Mouse (Mus musculus): ENCODE measurements around the gene Ascl1. TPM values are rescaled to one million over a fixed set of nuclear protein-coding genes. Genes with fewer than 3 reads are reported as not detected.
A peak's percentile ranks its signal among the peaks of the same experiment; 100 is the strongest.

The Ascl1 gene
- polyA plus RNA-seq, 1 experiment from 2014 or later = not detected

GRCm38 (mm10) chr10:87501659-87502042, 8.2 kb upstream of the Ascl1 start:
- H3K9ac ChIP-seq (ENCODE audit: low read depth, low read length) = no peak overlapping the region
- 24% methylated on average over 7 of the region's 7 CpGs for WGBS (ENCODE audit: insufficient replicate concordance)
- no peak overlapping the region for H3K4me2 ChIP-seq (ENCODE audit: low read depth, low read length)
- no peak for ATAC-seq (ENCODE audit: low read depth)
- H3K27ac ChIP-seq (ENCODE audit: low read length) = no peak overlapping the region
- peaks cover 7% of the 10 kb centered on the region for H3K27me3 ChIP-seq (ENCODE audit: control insufficient read depth, insufficient read depth, low read depth, low read length)
- H3K36me3 ChIP-seq (ENCODE audit: control insufficient read depth, insufficient read depth) = no peaks in the 10 kb centered on the region
- H3K4me3 ChIP-seq (ENCODE audit: low read depth, low read length) = no peak overlapping the region
- no peaks in the 10 kb centered on the region for H3K9me3 ChIP-seq (replicated peaks; ENCODE audit: control insufficient read depth, low read length)
- no peaks in the 10 kb centered on the region for H3K4me1 ChIP-seq (ENCODE audit: control insufficient read depth, low read depth, low read length)

- WGBS (ENCODE audit: insufficient replicate concordance) = 22% methylated on average over 20 of the region's 20 CpGs
- no peaks in the 10 kb centered on the region for H3K9me3 ChIP-seq (replicated peaks; ENCODE audit: control insufficient read depth, low read length)
- no peaks in the 10 kb centered on the region for H3K4me1 ChIP-seq (ENCODE audit: control insufficient read depth, low read depth, low read length)
- no peaks in the 10 kb centered on the region for H3K36me3 ChIP-seq (ENCODE audit: control insufficient read depth, insufficient read depth)
- peaks cover 8% of the 10 kb centered on the region for H3K27me3 ChIP-seq (ENCODE audit: control insufficient read depth, insufficient read depth, low read depth, low read length)
- H3K4me3 ChIP-seq (ENCODE audit: low read depth, low read length) = no peak overlapping the region
- no peak for ATAC-seq (ENCODE audit: low read depth)
- H3K4me2 ChIP-seq (ENCODE audit: low read depth, low read length) = no peak overlapping the region
- H3K27ac ChIP-seq (ENCODE audit: low read length) = no peak overlapping the region
- H3K9ac ChIP-seq (ENCODE audit: low read depth, low read length) = no peak overlapping the region
Observed at GRCm38 (mm10) chr10:87500926-87501658, 7.6 kb upstream of the Ascl1 start.

GRCm38 (mm10) chr10:87497056-87497455, 3.6 kb upstream of the Ascl1 start:
- ATAC-seq (ENCODE audit: low read depth) = no peak
- WGBS (ENCODE audit: insufficient replicate concordance) = 67% methylated on average over 2 of the region's 2 CpGs
- Histone ChIP-seq H3K4me2 (ENCODE audit: low read depth, low read length) (no peak overlapping the region), H3K4me3 (ENCODE audit: low read depth, low read length) (no peak overlapping the region), H3K27ac (ENCODE audit: low read length) (no peak overlapping the region), H3K9ac (ENCODE audit: low read depth, low read length) (no peak overlapping the region), H3K27me3 (ENCODE audit: control insufficient read depth, insufficient read depth, low read depth, low read length) (peaks cover 42% of the 10 kb centered on the region), H3K4me1 (ENCODE audit: control insufficient read depth, low read depth, low read length) (no peaks in the 10 kb centered on the region), H3K9me3 (replicated peaks; ENCODE audit: control insufficient read depth, low read length) (no peaks in the 10 kb centered on the region), H3K36me3 (ENCODE audit: control insufficient read depth, insufficient read depth) (no peaks in the 10 kb centered on the region)

GRCm38 (mm10) chr10:87494596-87494995, 1.1 kb upstream of the Ascl1 start:
- no peak overlapping the region for H3K4me3 ChIP-seq (ENCODE audit: low read depth, low read length)
- no peak overlapping the region for H3K4me2 ChIP-seq (ENCODE audit: low read depth, low read length)
- H3K9me3 ChIP-seq (replicated peaks; ENCODE audit: control insufficient read depth, low read length) = no peaks in the 10 kb centered on the region
- no peak for ATAC-seq (ENCODE audit: low read depth)
- H3K4me1 ChIP-seq (ENCODE audit: control insufficient read depth, low read depth, low read length) = no peaks in the 10 kb centered on the region
- peaks cover 56% of the 10 kb centered on the region for H3K27me3 ChIP-seq (ENCODE audit: control insufficient read depth, insufficient read depth, low read depth, low read length)
- no peaks in the 10 kb centered on the region for H3K36me3 ChIP-seq (ENCODE audit: control insufficient read depth, insufficient read depth)
- H3K27ac ChIP-seq (ENCODE audit: low read length) = no peak overlapping the region
- H3K9ac ChIP-seq (ENCODE audit: low read depth, low read length) = no peak overlapping the region
- WGBS (ENCODE audit: insufficient replicate concordance) = 4% methylated on average over 18 of the region's 18 CpGs

- Histone ChIP-seq H3K4me1 (ENCODE audit: control insufficient read depth, low read depth, low read length) (no peaks in the 10 kb centered on the region), H3K9me3 (replicated peaks; ENCODE audit: control insufficient read depth, low read length) (no peaks in the 10 kb centered on the region), H3K9ac (ENCODE audit: low read depth, low read length) (no peak overlapping the region), H3K27ac (ENCODE audit: low read length) (no peak overlapping the region), H3K27me3 (ENCODE audit: control insufficient read depth, insufficient read depth, low read depth, low read length) (peaks cover 60% of the 10 kb centered on the region), H3K4me3 (ENCODE audit: low read depth, low read length) (no peak overlapping the region), H3K4me2 (ENCODE audit: low read depth, low read length) (no peak overlapping the region), H3K36me3 (ENCODE audit: control insufficient read depth, insufficient read depth) (no peaks in the 10 kb centered on the region)
- ATAC-seq (ENCODE audit: low read depth) = no peak
- WGBS (ENCODE audit: insufficient replicate concordance) = 4% methylated on average over 4 of the region's 4 CpGs
Observed at GRCm38 (mm10) chr10:87494176-87494575, 716 bp upstream of the Ascl1 start.

GRCm38 (mm10) chr10:87492661-87493551, 554 bp downstream of the Ascl1 start:
- Histone ChIP-seq H3K27ac (ENCODE audit: low read length) (no peak overlapping the region), H3K9me3 (replicated peaks; ENCODE audit: control insufficient read depth, low read length) (no peaks in the 10 kb centered on the region), H3K4me2 (ENCODE audit: low read depth, low read length) (peak overlapping the region; percentile 61), H3K36me3 (ENCODE audit: control insufficient read depth, insufficient read depth) (no peaks in the 10 kb centered on the region), H3K27me3 (ENCODE audit: control insufficient read depth, insufficient read depth, low read depth, low read length) (peaks cover 71% of the 10 kb centered on the region), H3K9ac (ENCODE audit: low read depth, low read length) (no peak overlapping the region), H3K4me1 (ENCODE audit: control insufficient read depth, low read depth, low read length) (no peaks in the 10 kb centered on the region), H3K4me3 (ENCODE audit: low read depth, low read length) (peak overlapping the region; percentile 40)
- under 1% methylated on average over 87 of the region's 90 CpGs for WGBS (ENCODE audit: insufficient replicate concordance)
- no peak for ATAC-seq (ENCODE audit: low read depth)

- WGBS (ENCODE audit: insufficient replicate concordance) = 1% methylated on average over 26 of the region's 26 CpGs
- H3K9ac ChIP-seq (ENCODE audit: low read depth, low read length) = no peak overlapping the region
- no peak for ATAC-seq (ENCODE audit: low read depth)
- peak overlapping the region; percentile 61 for H3K4me2 ChIP-seq (ENCODE audit: low read depth, low read length)
- peak overlapping the region; percentile 40 for H3K4me3 ChIP-seq (ENCODE audit: low read depth, low read length)
- peaks cover 77% of the 10 kb centered on the region for H3K27me3 ChIP-seq (ENCODE audit: control insufficient read depth, insufficient read depth, low read depth, low read length)
- H3K36me3 ChIP-seq (ENCODE audit: control insufficient read depth, insufficient read depth) = no peaks in the 10 kb centered on the region
- H3K9me3 ChIP-seq (replicated peaks; ENCODE audit: control insufficient read depth, low read length) = no peaks in the 10 kb centered on the region
- no peaks in the 10 kb centered on the region for H3K4me1 ChIP-seq (ENCODE audit: control insufficient read depth, low read depth, low read length)
- H3K27ac ChIP-seq (ENCODE audit: low read length) = no peak overlapping the region
Observed at GRCm38 (mm10) chr10:87492332-87492660, 1.2 kb downstream of the Ascl1 start.

GRCm38 (mm10) chr10:87491485-87492040, 1.9 kb downstream of the Ascl1 start:
- ATAC-seq (ENCODE audit: low read depth) = no peak
- 4% methylated on average over 11 of the region's 11 CpGs for WGBS (ENCODE audit: insufficient replicate concordance)
- no peaks in the 10 kb centered on the region for H3K9me3 ChIP-seq (replicated peaks; ENCODE audit: control insufficient read depth, low read length)
- H3K9ac ChIP-seq (ENCODE audit: low read depth, low read length) = no peak overlapping the region
- no peaks in the 10 kb centered on the region for H3K36me3 ChIP-seq (ENCODE audit: control insufficient read depth, insufficient read depth)
- H3K4me2 ChIP-seq (ENCODE audit: low read depth, low read length) = no peak overlapping the region
- peaks cover 84% of the 10 kb centered on the region for H3K27me3 ChIP-seq (ENCODE audit: control insufficient read depth, insufficient read depth, low read depth, low read length)
- H3K4me3 ChIP-seq (ENCODE audit: low read depth, low read length) = no peak overlapping the region
- H3K27ac ChIP-seq (ENCODE audit: low read length) = no peak overlapping the region
- no peaks in the 10 kb centered on the region for H3K4me1 ChIP-seq (ENCODE audit: control insufficient read depth, low read depth, low read length)

GRCm38 (mm10) chr10:87490328-87490727, 3.1 kb downstream of the Ascl1 start:
- 7% methylated on average over 2 of the region's 2 CpGs for WGBS (ENCODE audit: insufficient replicate concordance)
- no peaks in the 10 kb centered on the region for H3K36me3 ChIP-seq (ENCODE audit: control insufficient read depth, insufficient read depth)
- H3K4me1 ChIP-seq (ENCODE audit: control insufficient read depth, low read depth, low read length) = no peaks in the 10 kb centered on the region
- H3K9ac ChIP-seq (ENCODE audit: low read depth, low read length) = no peak overlapping the region
- no peak for ATAC-seq (ENCODE audit: low read depth)
- H3K4me3 ChIP-seq (ENCODE audit: low read depth, low read length) = no peak overlapping the region
- H3K4me2 ChIP-seq (ENCODE audit: low read depth, low read length) = no peak overlapping the region
- H3K27ac ChIP-seq (ENCODE audit: low read length) = no peak overlapping the region
- peaks cover 93% of the 10 kb centered on the region for H3K27me3 ChIP-seq (ENCODE audit: control insufficient read depth, insufficient read depth, low read depth, low read length)
- no peaks in the 10 kb centered on the region for H3K9me3 ChIP-seq (replicated peaks; ENCODE audit: control insufficient read depth, low read length)

Data from liver, embryonic 16.5 days (tissue).